Mouse (Mus musculus): ENCODE results near the gene Tnpo3.

Tnpo3 gene

GRCm38 (mm10) chr6:29527361-29528164 is 82.1 kb downstream of the Tnpo3 start:
- peak; percentile 20 for DNase-seq (ENCODE audit: low spot score)

GRCm38 (mm10) chr6:29526281-29527251 is 83.1 kb downstream of the Tnpo3 start, which contains the start of gene Irf5:
Irf5 (plus strand) TSS chr6:29526625.
- peak; percentile 42 for DNase-seq (ENCODE audit: low spot score)

- DNase-seq (ENCODE audit: low spot score), result peak; percentile 24
Observed at GRCm38 (mm10) chr6:29525256-29525655, 84.4 kb downstream of the Tnpo3 start.

- peak; percentile 75 for DNase-seq (ENCODE audit: low spot score)
Observed at GRCm38 (mm10) chr6:29524034-29524489, 85.6 kb downstream of the Tnpo3 start.

GRCm38 (mm10) chr6:29523301-29524033 is 86.2 kb downstream of the Tnpo3 start:
- DNase-seq (ENCODE audit: low spot score), result no peak

GRCm38 (mm10) chr6:29522626-29523300 is 86.9 kb downstream of the Tnpo3 start:
- no peak for DNase-seq (ENCODE audit: low spot score)

- peak; percentile 74 for DNase-seq (ENCODE audit: low spot score)
Observed at GRCm38 (mm10) chr6:29517139-29517538, 92.5 kb downstream of the Tnpo3 start.

GRCm38 (mm10) chr6:29513284-29513683 is 96.4 kb downstream of the Tnpo3 start:
- peak; percentile 80 for DNase-seq (ENCODE audit: low spot score)

GRCm38 (mm10) chr6:29509086-29509485 is 100.6 kb downstream of the Tnpo3 start:
- no peak for DNase-seq (ENCODE audit: low spot score)

- peak; percentile 41 for DNase-seq (ENCODE audit: low spot score)
Observed at GRCm38 (mm10) chr6:29507447-29508309, 102.0 kb downstream of the Tnpo3 start, which contains the start of gene Kcp. Kcp (minus strand) TSS chr6:29507952.

GRCm38 (mm10) chr6:29506834-29507233 is 102.9 kb downstream of the Tnpo3 start:
- no peak for DNase-seq (ENCODE audit: low spot score)

- DNase-seq (ENCODE audit: low spot score), result no peak
Observed at GRCm38 (mm10) chr6:29505493-29505892, 104.2 kb downstream of the Tnpo3 start.

GRCm38 (mm10) chr6:29501599-29501998 is 108.1 kb downstream of the Tnpo3 start:
- DNase-seq (ENCODE audit: low spot score), result no peak

- no peak for DNase-seq (ENCODE audit: low spot score)
Observed at GRCm38 (mm10) chr6:29500810-29501209, 108.9 kb downstream of the Tnpo3 start.

- DNase-seq (ENCODE audit: low spot score), result no peak
Observed at GRCm38 (mm10) chr6:29500177-29500576, 109.5 kb downstream of the Tnpo3 start.

GRCm38 (mm10) chr6:29497791-29498190 is 111.9 kb downstream of the Tnpo3 start:
- peak; percentile 18 for DNase-seq (ENCODE audit: low spot score)

GRCm38 (mm10) chr6:29496270-29496669 is 113.4 kb downstream of the Tnpo3 start:
- DNase-seq (ENCODE audit: low spot score), result no peak

- DNase-seq (ENCODE audit: low spot score), result no peak
Observed at GRCm38 (mm10) chr6:29494101-29494500, 115.6 kb downstream of the Tnpo3 start.
